Mouse (Mus musculus): ENCODE measurements around the gene Slc37a3. TPM values are rescaled to one million over a fixed set of nuclear protein-coding genes. Genes with fewer than 3 reads are reported as not detected.

Slc37a3 gene
- polyA plus RNA-seq, 2 experiments: 42.8 to 62.6 TPM

DNA sequence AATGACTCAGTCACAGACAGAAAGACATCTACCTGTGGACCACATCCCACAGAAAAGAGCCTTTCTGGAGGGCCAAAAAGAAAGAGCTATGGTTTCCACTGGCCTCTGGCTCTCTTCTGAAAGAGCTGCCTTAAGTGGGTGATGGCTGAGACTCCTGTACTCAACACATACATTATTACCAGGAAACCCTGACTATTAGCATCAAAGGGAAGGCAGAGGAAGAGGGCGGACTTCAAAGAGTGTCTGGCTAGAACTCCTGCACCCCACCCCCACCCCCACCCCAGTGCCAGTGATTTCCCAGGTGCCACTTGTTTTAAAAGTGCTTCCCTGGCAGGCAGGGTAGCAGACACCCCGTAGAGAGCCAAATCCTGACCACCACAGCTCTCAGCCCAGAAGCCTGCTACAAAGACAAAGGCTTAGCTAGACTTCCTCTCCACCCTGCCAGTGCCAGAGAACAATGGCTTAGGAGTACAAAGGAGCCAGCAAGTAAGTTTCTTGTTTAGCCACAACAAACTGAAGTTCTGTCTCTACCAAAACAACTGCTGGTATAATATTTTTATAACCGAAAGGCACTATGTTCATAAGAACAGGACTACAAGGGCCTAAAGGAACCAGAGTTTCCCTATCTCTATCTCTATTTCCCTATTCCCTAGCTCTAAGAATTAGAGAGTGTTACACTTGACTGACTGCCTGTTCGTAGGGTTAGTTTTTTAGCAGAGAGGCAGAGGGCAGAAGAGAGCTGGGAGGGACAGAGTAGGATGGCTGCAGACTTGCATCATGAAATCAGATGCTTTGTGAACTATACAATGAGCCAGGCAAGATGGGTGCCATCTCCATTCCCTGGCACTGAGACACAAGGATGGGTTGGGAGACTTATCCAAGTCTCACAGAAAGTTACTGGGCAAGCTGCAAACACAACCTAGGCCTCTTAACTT lies 29.3 kb downstream of the Slc37a3 start:
- Histone ChIP-seq H3K27me3 (ENCODE audit: control insufficient read depth, insufficient read depth, low read length) (no peaks in the 10 kb centered on the region), H3K9ac (ENCODE audit: low read depth, low read length, severe bottlenecking) (no peak overlapping the region), H3K4me1 (ENCODE audit: control insufficient read depth, insufficient read depth, low read length) (peaks cover 7% of the 10 kb centered on the region; the same call in 1 of the 2 replicates), H3K9me3 (ENCODE audit: control insufficient read depth, low read length) (no peaks in the 10 kb centered on the region), H3K27ac (replicated peaks; ENCODE audit: low read depth, low read length) (no peak overlapping the region), H3K36me3 (ENCODE audit: control insufficient read depth, insufficient read depth, low read length) (peaks cover 79% of the 10 kb centered on the region), H3K4me3 (replicated peaks; ENCODE audit: low read length) (no peak overlapping the region), H3K4me2 (replicated peaks; ENCODE audit: low read depth, low read length, severe bottlenecking) (no peak overlapping the region)
- ATAC-seq (ENCODE audit: low FRiP score, low read depth) (no peak), DNase-seq (ENCODE audit: low spot score) (no peak)
- no peak for TF ChIP-seq POLR2A (IDR thresholded peaks at IDR 0.05; ENCODE audit: borderline replicate concordance, extremely low read depth, insufficient read depth, insufficient read length)
- WGBS: 31% methylated on average over 4 of the region's 4 CpGs

DNA sequence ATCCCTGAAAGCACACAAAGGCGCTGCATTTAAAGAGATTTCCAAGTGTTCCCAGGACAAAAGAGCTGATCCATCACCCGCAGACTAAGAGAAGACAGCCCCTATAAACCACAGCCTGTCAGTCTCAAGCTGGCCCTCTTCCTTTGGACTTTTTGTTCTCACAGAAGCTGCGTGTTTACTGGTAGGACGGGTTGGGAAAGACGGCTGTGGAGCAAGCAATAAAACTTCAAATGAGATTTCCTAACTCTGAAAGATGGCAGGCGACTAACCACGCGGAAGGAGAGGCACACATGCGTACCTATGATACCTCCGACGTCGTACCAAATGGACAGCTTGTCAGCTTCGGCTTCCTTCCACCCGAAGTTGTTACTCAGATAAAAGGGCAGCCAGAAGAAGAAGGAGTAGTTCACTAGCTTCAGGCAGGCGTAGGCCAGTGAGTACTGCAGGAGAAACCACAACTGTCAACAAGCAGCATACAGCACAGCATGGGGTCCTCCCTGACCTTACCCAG lies 30.4 kb downstream of the Slc37a3 start:
- Histone ChIP-seq H3K4me3 (replicated peaks; ENCODE audit: low read length) (no peak overlapping the region), H3K9me3 (ENCODE audit: control insufficient read depth, low read length) (no peaks in the 10 kb centered on the region), H3K4me2 (replicated peaks; ENCODE audit: low read depth, low read length, severe bottlenecking) (no peak overlapping the region), H3K4me1 (ENCODE audit: control insufficient read depth, insufficient read depth, low read length) (peaks cover 7% of the 10 kb centered on the region; the same call in 1 of the 2 replicates), H3K27ac (replicated peaks; ENCODE audit: low read depth, low read length) (no peak overlapping the region), H3K36me3 (ENCODE audit: control insufficient read depth, insufficient read depth, low read length) (peaks cover 79% of the 10 kb centered on the region), H3K27me3 (ENCODE audit: control insufficient read depth, insufficient read depth, low read length) (no peaks in the 10 kb centered on the region), H3K9ac (ENCODE audit: low read depth, low read length, severe bottlenecking) (no peak overlapping the region)
- WGBS: 23% methylated on average over 15 of the region's 15 CpGs
- ATAC-seq (ENCODE audit: low FRiP score, low read depth) (no peak), DNase-seq (ENCODE audit: low spot score) (no peak)
- no peak for TF ChIP-seq POLR2A (IDR thresholded peaks at IDR 0.05; ENCODE audit: borderline replicate concordance, extremely low read depth, insufficient read depth, insufficient read length)

DNA sequence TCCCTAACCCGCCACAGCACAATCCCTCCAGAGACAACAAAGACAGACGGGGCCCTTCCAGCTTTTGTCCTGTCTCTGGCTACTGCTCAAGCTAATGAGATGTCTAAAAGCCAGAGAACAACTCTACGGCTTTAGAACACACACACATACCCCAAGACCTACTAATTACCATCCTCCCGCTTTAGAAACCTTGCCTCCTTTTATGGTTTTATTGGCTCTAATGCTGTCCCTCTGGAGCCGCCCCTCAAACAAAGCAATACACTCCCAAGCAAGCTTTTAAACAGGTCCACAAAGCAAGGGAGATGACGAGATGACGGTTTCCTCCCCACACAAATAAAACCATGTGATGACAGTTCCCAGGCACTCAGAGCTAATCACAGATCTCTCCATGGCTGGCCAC lies 32.0 kb downstream of the Slc37a3 start:
- no peak overlapping the region for H3K4me2 ChIP-seq (replicated peaks; ENCODE audit: low read depth, low read length, severe bottlenecking)
- H3K4me3 ChIP-seq (replicated peaks; ENCODE audit: low read length): no peak overlapping the region
- no peaks in the 10 kb centered on the region for H3K9me3 ChIP-seq (ENCODE audit: control insufficient read depth, low read length)
- 49% methylated on average over 7 of the region's 7 CpGs for WGBS
- peaks cover 71% of the 10 kb centered on the region for H3K36me3 ChIP-seq (ENCODE audit: control insufficient read depth, insufficient read depth, low read length)
- H3K9ac ChIP-seq (ENCODE audit: low read depth, low read length, severe bottlenecking): no peak overlapping the region
- H3K27me3 ChIP-seq (ENCODE audit: control insufficient read depth, insufficient read depth, low read length): no peaks in the 10 kb centered on the region
- H3K4me1 ChIP-seq (ENCODE audit: control insufficient read depth, insufficient read depth, low read length): peaks cover 7% of the 10 kb centered on the region; the same call in 1 of the 2 replicates
- DNase-seq (ENCODE audit: low spot score) (no peak), ATAC-seq (ENCODE audit: low FRiP score, low read depth) (no peak)
- TF ChIP-seq POLR2A (IDR thresholded peaks at IDR 0.05; ENCODE audit: borderline replicate concordance, extremely low read depth, insufficient read depth, insufficient read length): no peak
- H3K27ac ChIP-seq (replicated peaks; ENCODE audit: low read depth, low read length): no peak overlapping the region

DNA sequence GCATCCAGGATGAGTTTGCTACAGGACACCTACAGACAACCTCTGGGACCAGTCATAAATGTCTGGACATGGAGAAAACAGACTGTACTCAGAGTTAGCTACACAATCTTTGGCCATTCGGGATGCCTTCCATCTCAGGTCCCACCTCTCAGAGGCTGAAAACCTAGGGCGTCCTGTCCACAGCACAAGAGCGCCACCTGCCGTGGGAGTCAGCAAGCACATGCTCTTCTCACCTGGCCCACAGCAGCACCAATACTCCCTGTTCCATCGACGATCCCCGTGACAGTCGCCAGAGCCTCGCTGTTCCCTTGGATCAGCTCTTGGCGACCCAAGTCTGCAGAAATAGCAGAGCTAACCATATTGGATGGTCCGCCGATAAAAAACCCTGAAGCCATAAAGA lies 33.5 kb downstream of the Slc37a3 start:
- Histone ChIP-seq H3K27ac (replicated peaks; ENCODE audit: low read depth, low read length) (no peak overlapping the region), H3K4me2 (replicated peaks; ENCODE audit: low read depth, low read length, severe bottlenecking) (no peak overlapping the region), H3K9me3 (ENCODE audit: control insufficient read depth, low read length) (no peaks in the 10 kb centered on the region), H3K9ac (ENCODE audit: low read depth, low read length, severe bottlenecking) (no peak overlapping the region), H3K4me3 (replicated peaks; ENCODE audit: low read length) (no peak overlapping the region), H3K36me3 (ENCODE audit: control insufficient read depth, insufficient read depth, low read length) (peaks cover 66% of the 10 kb centered on the region), H3K27me3 (ENCODE audit: control insufficient read depth, insufficient read depth, low read length) (no peaks in the 10 kb centered on the region), H3K4me1 (ENCODE audit: control insufficient read depth, insufficient read depth, low read length) (peaks cover 7% of the 10 kb centered on the region; the same call in 1 of the 2 replicates)
- peak; percentile 63 for DNase-seq (ENCODE audit: low spot score)
- ATAC-seq (ENCODE audit: low FRiP score, low read depth): peak; percentile 65; the same call in 1 of the 2 replicates
- 22% methylated on average over 12 of the region's 12 CpGs for WGBS
- TF ChIP-seq POLR2A (IDR thresholded peaks at IDR 0.05; ENCODE audit: borderline replicate concordance, extremely low read depth, insufficient read depth, insufficient read length): no peak

DNA sequence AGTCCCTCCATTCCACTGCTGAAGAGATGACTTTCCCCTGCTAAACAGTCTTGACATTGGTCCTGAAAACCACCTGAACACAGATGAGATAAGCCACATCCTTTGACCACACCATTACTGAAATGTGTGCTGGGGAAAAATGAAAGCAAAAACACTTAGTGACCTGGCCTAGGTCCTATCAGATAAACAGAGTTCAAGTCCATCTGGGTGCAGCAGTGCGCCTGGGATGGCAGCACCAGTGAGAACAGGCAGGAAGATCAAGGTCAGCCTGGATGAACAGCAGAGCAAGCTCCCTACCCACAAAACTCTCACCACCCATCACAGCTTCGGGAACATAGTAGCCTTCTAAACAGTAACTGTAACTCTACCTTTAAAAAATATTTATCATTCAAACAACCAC lies 35.7 kb downstream of the Slc37a3 start:
- H3K27me3 ChIP-seq (ENCODE audit: control insufficient read depth, insufficient read depth, low read length): no peaks in the 10 kb centered on the region
- TF ChIP-seq POLR2A (IDR thresholded peaks at IDR 0.05; ENCODE audit: borderline replicate concordance, extremely low read depth, insufficient read depth, insufficient read length): no peak
- H3K36me3 ChIP-seq (ENCODE audit: control insufficient read depth, insufficient read depth, low read length): peaks cover 76% of the 10 kb centered on the region
- no peak for ATAC-seq (ENCODE audit: low FRiP score, low read depth)
- no peak overlapping the region for H3K4me2 ChIP-seq (replicated peaks; ENCODE audit: low read depth, low read length, severe bottlenecking)
- 91% methylated on average over 2 of the region's 2 CpGs for WGBS
- H3K27ac ChIP-seq (replicated peaks; ENCODE audit: low read depth, low read length): no peak overlapping the region
- no peaks in the 10 kb centered on the region for H3K9me3 ChIP-seq (ENCODE audit: control insufficient read depth, low read length)
- H3K9ac ChIP-seq (ENCODE audit: low read depth, low read length, severe bottlenecking): no peak overlapping the region
- H3K4me3 ChIP-seq (replicated peaks; ENCODE audit: low read length): no peak overlapping the region
- no peaks in the 10 kb centered on the region for H3K4me1 ChIP-seq (ENCODE audit: control insufficient read depth, insufficient read depth, low read length)
- DNase-seq (ENCODE audit: low spot score): no peak
